In genomic region chr8:92260056-92260455, GRCm38 (mm10) we compare ENCODE assay signal across 31 mouse cellular contexts.
"Had no signal": no experiment of that assay in that cellular context is flagged by ENCODE, and none has a peak within 500 bp of the region (broad histone marks: within the 10 kb centered on the region; RNA-seq: fewer than 3 reads in every experiment).

No protein-coding gene starts in this region.

- DNase-seq: left cerebral cortex, postnatal 4 days; liver; liver, embryonic 13.5 days; liver, postnatal 0 days; lung, adult 18-20 months; lung, adult 2 months; lung, embryonic 14.5 days; lung, postnatal 10 days; lung, postnatal 14 days; lung, postnatal 36 days; lung, postnatal 4 days had no signal

- H3K9ac ChIP-seq: limb, embryonic 12.5 days; limb, embryonic 13.5 days; limb, embryonic 15.5 days; liver, embryonic 12.5 days; liver, embryonic 13.5 days; liver, embryonic 14.5 days; liver, embryonic 15.5 days; liver, postnatal 0 days; lung, embryonic 14.5 days; lung, embryonic 15.5 days; midbrain, embryonic 12.5 days; midbrain, embryonic 13.5 days; midbrain, embryonic 15.5 days; neural tube, embryonic 12.5 days; neural tube, embryonic 13.5 days had no signal

- H3K4me3 ChIP-seq: limb, embryonic 10.5 days; limb, embryonic 12.5 days; limb, embryonic 13.5 days; limb, embryonic 15.5 days; liver, embryonic 12.5 days; liver, embryonic 13.5 days; liver, embryonic 15.5 days; lung, embryonic 15.5 days; megakaryocyte, embryonic 14.5 days; midbrain, embryonic 10.5 days; midbrain, embryonic 12.5 days; midbrain, embryonic 13.5 days; midbrain, embryonic 15.5 days; myocyte; neural tube, embryonic 12.5 days; neural tube, embryonic 13.5 days had no signal

- H3K4me1 ChIP-seq: limb, embryonic 10.5 days; limb, embryonic 12.5 days; limb, embryonic 13.5 days; limb, embryonic 15.5 days; liver, embryonic 12.5 days; liver, embryonic 13.5 days; liver, embryonic 15.5 days; lung, embryonic 15.5 days; megakaryocyte, embryonic 14.5 days; midbrain, embryonic 12.5 days; neural tube, embryonic 12.5 days; neural tube, embryonic 13.5 days had no signal

- H3K27me3 ChIP-seq: limb, embryonic 15.5 days; liver, embryonic 12.5 days; liver, embryonic 13.5 days; liver, embryonic 15.5 days; lung, embryonic 15.5 days; megakaryocyte, embryonic 14.5 days; midbrain, embryonic 15.5 days; neural tube, embryonic 12.5 days; neural tube, embryonic 13.5 days had no signal

- H3K4me2 ChIP-seq: limb, embryonic 12.5 days; limb, embryonic 13.5 days; limb, embryonic 15.5 days; liver, embryonic 11.5 days; liver, embryonic 12.5 days; liver, embryonic 13.5 days; liver, embryonic 15.5 days; lung, embryonic 14.5 days; lung, embryonic 15.5 days; midbrain, embryonic 11.5 days; midbrain, embryonic 12.5 days; midbrain, embryonic 13.5 days; midbrain, embryonic 15.5 days; neural tube, embryonic 12.5 days; neural tube, embryonic 13.5 days had no signal

- H3K36me3 ChIP-seq: limb, embryonic 10.5 days; limb, embryonic 12.5 days; limb, embryonic 13.5 days; limb, embryonic 15.5 days; liver, embryonic 12.5 days; liver, embryonic 13.5 days; liver, embryonic 15.5 days; lung, embryonic 15.5 days; midbrain, embryonic 10.5 days; midbrain, embryonic 12.5 days; midbrain, embryonic 13.5 days; midbrain, embryonic 15.5 days; neural tube, embryonic 12.5 days; neural tube, embryonic 13.5 days had no signal

- H3K9me3 ChIP-seq: limb, embryonic 10.5 days; limb, embryonic 12.5 days; limb, embryonic 13.5 days; limb, embryonic 15.5 days; liver, embryonic 12.5 days; liver, embryonic 13.5 days; liver, embryonic 15.5 days; lung, embryonic 15.5 days; midbrain, embryonic 10.5 days; midbrain, embryonic 12.5 days; midbrain, embryonic 13.5 days; midbrain, embryonic 15.5 days; neural tube, embryonic 12.5 days; neural tube, embryonic 13.5 days had no signal

- H3K27ac ChIP-seq: limb, embryonic 10.5 days; limb, embryonic 12.5 days; limb, embryonic 13.5 days; limb, embryonic 15.5 days; liver, embryonic 12.5 days; liver, embryonic 13.5 days; liver, embryonic 14.5 days; liver, embryonic 15.5 days; lung, embryonic 15.5 days; macrophage; midbrain, embryonic 10.5 days; midbrain, embryonic 12.5 days; midbrain, embryonic 15.5 days; neural tube, embryonic 12.5 days; neural tube, embryonic 13.5 days had no signal

- ATAC-seq: liver, embryonic 12.5 days; liver, postnatal 0 days; lung, postnatal 0 days; midbrain, embryonic 13.5 days; midbrain, embryonic 15.5 days had no signal
